Mouse (Mus musculus) embryo, embryonic 10 days (tissue): ENCODE measurements around the gene Stx18.
A peak's percentile ranks its signal among the peaks of the same experiment; 100 is the strongest.

Experiments used
- DNase-seq: peaks from one replicate; pipeline ENCODE4 v3.0.0-alpha.2; 2015; ENCODE audit warnings: low spot score

The Stx18 gene

DNA sequence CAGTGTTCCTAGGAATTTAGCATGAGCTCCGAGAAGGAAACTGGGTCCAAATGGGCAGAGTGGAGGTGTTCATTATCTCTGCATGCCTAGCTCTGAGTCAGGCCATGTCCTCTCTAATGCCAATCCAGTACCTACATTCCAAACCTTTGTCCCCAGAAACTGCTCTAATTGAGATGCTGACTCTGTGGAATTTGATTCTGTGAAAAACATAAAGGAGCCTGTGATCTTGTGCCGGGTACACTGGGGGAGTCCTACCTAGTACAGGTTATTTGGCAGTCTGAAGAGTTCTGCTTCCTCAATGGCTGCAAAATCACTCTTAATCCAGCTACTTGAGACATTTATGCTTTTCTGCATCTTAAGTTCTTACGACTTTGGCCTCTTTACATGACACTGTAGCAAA is 40.0 kb downstream of the Stx18 start:
- no peak for DNase-seq

DNA sequence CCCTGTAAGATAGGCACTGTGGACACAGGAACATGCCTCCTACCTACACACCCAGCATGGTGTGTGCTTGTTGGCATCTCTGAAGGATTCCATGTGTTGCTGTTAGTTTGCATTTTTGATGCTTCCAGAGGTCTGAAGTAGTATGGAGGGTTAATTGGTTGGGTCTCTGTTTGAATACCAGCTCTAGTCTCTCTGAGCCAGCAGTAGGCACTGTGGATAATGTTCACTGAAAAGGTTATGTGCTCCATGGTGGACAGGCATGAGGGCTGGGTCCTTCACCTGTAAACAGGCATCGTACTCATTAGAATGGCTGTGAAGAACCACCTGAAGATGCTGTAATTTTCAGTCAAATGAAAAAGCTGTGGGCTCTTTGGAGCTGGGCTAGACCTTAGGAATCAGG is 41.9 kb downstream of the Stx18 start:
- DNase-seq, result no peak

DNA sequence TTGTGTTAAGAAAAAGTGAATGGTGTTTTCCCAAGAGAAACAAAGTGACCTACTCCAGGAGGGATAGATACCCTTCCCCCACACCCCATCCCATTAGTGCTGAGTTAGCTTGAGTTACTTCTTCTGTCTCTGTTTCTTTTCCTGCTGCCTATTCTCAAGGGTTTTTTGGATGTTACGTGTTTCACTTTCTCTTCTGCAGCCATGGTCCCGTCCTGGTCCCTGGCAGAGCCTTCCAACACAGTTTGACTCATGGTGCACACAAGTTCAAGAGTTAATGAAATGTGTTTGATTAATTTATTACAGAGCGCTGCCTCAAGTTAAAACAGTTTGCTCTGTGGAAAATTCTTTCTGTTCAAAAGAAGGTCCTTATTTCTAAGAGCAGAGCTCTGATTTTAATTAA is 44.0 kb downstream of the Stx18 start:
- DNase-seq, result peak; percentile 34

DNA sequence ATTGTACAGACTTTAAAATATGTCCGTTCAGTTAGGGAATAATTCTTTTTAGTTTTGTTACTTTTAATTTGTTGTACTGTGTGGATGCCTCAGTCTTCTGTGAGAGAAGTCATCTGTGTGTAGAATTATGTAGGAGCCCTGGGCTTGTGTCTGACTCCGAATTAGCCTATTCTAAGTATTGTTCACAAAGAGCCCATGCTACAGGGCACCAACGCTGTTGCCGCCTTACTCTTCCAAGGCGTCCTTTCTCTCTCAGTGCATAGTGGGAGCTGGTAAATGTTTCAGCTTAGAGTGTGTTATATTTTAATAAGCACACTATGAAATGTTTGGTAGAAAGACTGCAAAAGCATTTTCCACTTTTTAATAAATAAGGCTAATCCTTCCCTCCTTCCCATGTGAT is 44.8 kb downstream of the Stx18 start:
- no peak for DNase-seq

DNA sequence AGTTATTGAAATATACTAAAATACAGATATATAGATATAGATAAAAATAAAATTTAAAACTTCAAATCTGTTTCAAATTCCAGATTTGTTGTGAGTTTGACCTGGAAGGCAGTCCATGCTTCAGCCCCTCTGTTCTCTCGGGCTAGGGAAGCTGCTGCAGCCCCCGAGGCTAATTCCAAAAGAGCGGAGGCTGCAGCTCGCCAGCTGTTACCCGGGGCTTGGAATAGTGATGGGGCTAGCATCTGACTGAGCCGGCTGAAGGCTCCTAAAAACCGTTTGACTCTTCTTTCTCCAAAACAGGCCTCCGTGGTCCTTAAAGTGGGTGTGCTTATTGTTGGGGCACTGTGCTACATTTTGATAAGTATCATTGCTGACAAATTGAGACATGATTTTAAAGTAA is 46.1 kb downstream of the Stx18 start:
- peak; percentile 68 for DNase-seq

DNA sequence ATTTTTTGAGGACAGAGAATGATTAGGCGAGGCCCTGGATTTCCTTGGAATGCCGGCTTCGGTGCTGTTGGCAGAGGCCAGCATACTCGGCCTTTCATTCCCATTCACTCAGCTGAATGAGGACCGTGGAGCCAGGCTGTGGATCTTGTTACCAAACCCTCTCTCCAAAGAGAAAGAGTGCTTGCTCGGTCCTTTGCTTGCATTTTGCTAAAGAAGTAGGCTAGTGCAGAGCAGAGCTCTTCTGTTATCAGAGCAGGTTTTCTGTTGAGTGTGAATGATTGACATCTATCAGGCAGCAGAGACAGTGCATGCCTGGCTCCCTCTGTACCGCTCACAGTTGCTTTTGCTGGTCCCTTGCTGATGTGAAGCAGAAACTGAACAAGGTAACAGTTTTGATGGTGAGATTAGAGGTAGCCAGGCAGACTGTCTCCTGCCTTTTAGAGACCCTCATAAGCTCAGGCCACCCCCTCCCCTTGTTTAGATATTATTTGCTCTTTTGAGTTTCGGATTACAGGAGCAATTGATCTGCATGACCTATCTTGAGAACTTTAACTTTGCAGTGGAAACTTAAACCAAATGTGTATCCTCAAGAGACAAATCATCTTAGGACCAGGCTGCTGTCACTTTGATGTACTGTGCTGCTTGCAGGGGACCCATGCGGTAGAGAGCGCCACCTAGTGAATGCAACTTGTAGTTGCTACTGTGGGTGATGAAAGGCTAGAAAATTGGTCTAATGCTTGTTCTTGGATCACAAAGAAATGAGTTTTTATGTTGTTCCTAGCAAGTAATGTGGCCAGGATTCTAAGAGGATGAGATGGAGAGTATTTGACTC is 47.2 kb downstream of the Stx18 start:
- peak; percentile 90 for DNase-seq

DNA sequence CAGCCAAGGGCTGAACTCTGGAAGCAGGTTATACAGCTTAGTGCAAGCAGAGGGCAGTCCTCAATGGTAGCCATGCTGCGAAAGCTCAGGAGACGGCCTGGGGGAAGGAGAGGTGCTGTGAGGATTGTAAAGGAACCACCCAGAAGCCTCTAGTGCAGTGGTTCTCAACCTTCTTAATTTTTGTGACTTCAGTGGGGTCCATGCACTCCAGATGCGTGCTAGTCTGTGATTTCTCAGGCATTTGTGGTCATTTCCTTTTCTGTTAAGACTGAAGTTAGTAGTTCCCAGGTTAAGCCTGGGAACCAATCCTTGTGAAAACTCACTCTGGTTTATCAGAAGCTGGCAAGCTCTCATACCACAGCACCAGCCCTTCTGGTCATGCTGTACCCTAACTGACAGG is 51.6 kb downstream of the Stx18 start:
- DNase-seq, result no peak

DNA sequence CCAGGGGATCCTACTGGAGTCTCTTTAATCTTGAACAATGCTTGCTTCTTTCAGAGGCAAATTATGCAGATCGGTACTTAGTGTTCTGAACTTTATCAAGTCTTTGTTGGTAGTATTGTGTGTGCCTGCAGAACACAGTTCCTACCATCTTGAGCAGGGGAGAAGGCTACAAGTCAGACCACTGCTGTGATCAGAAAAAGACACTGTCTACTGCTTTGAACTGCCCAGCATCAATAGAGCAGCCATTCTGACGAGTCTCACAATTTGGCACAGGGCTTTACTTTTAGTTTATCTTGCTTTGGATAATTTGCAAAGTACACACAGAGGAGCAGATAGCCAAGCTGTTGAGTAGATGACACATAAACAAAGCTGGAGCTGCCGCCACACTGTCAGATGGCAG is 52.0 kb downstream of the Stx18 start:
- DNase-seq, result no peak

DNA sequence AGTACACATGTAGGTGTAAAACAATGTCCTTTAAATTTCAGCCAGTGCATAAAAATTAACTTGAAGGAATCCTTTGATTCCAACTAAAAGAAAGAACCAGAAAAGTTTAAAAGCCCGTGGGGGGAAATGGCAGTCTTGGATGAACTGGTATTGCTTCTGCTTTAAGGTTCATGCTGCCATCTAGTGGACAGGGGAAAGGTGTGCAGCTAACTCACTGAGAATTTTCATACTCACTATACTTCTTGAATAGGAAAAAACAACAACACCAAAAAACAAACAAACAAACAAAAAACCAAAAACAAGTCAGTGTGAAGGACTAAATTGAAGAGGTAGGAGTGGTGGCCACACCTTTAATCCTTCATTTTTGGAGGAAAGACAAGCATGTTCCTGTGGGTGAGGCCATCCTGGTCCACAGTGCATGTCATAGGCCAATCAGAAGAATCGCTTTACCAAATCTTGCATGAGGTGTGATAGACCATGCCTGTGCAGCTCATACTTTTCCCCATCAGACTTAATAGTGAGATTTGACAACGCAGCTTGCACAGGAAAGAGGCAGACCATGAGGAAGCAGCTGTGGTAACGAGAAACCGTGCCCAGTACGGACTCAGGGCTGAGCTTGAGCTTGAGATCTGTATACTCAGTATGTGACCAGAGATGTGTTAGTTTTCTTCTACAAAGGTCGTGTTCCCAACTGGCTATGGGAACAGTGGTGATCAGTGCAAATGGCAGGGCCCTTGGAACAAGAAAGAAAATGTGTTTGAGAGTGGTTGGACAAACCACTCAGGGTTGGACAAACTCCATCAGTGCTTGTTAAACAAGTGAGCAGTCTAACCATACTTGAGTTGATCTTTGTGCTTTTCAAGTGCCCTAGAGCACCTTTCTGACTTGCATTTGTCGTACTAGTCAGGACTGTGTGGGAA is 52.8 kb downstream of the Stx18 start:
- DNase-seq, result peak; percentile 88

DNA sequence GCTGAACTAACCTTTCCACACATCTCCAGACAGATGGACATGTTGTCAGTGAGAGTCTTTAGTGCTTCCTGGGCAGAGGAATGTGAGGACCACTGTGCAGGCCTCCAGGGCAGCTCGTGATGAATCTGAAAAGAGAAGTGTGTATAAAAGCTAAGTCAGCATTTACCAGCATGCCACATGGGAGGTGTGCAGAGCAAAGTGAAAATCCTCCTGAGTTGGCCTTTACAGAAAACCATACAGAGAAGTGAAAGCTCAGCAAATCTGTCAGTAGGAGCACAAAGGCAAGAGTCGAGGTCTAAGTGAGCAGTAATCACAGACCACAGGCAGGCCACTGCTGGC is 53.4 kb downstream of the Stx18 start:
- no peak for DNase-seq

DNA sequence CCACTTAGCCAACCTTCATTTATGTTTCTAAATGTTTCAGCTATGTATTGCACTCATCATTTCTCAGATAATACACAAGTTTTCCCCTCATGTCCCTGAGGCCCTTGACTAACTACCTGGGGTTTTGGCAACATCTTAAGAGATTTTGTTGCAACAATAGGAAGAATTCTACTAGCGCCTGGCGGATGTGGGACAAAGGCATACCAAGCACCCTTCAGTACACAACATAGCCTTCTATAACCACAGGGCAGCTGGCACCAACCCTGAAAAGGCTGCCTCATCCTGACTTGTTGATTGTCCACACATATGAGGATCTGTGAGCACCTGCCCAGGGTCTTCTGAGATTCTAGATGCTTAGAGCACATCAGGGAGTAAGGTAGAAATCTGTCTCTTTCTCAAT is 55.8 kb downstream of the Stx18 start:
- no peak for DNase-seq

DNA sequence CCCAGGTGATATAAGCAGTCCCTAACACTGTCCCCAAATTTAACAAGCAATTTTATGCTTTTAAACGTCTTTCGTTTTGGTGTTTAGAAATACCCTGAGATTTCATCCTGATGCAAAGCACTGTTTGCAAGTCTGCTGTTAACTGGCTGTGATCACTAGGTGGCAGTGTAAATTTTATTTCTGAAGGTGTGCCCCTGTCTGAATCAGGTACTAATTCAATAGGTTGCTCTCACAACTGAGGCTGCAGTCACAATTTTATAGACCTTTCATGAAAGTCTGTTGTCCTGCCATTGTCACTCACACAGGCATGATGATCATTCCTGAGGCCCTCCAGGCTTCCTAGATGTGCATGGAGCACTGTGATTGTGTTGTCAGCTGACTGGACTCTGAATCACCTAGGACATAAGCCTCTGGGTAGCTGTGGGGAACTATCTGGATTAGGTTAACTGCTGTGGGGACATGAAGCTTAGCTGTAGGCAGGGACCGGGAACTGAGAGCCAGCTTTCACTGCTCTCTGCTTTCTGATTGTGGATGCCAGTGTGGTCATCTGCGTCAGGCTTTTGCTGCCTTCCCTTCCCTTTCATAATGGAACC is 59.1 kb downstream of the Stx18 start:
- DNase-seq, result no peak

DNA sequence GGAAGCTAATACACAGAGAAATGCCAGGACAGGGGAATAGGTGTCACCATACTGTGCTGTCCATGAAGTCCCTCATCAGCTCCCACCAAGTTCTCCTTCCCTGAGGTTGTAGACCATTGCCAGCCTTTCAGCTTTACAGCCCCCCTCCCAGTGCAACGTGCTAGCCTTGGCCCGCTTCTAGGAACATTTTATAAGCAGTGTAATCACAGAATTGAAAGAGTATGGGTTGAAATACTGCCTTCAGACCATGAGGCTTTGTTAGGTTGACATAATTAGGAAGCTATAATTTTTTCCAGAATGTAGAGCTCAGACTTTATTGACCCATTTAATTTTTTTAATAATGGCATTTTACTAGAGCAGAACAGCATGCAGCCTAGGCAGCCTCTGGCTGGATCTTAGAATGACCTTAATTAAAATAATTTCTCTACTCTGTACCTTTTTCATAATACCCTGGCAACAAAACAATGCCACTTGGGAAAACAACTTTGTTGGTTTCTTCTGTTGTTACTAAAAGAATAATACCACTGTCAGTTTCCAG is 60.7 kb downstream of the Stx18 start:
- DNase-seq, result no peak

DNA sequence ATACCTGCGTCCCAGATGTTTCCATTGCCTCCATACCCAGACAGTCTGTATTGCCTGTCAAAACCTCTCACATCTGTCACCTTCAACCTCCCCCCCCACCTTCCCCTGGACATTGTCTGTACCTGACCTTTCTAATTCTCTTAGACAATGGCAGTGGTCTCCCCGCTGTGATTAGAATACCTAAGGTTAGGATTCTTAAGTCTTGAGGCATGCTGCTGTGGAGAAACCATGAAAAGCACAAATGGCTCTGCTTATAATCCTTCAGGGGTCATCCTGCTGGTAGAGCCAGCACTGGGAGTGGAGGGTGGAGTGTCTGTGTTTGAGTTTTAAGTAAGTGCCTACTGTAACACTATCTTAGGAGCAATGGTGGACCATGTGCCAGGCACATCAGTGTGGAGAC is 64.4 kb downstream of the Stx18 start:
- DNase-seq, result no peak

DNA sequence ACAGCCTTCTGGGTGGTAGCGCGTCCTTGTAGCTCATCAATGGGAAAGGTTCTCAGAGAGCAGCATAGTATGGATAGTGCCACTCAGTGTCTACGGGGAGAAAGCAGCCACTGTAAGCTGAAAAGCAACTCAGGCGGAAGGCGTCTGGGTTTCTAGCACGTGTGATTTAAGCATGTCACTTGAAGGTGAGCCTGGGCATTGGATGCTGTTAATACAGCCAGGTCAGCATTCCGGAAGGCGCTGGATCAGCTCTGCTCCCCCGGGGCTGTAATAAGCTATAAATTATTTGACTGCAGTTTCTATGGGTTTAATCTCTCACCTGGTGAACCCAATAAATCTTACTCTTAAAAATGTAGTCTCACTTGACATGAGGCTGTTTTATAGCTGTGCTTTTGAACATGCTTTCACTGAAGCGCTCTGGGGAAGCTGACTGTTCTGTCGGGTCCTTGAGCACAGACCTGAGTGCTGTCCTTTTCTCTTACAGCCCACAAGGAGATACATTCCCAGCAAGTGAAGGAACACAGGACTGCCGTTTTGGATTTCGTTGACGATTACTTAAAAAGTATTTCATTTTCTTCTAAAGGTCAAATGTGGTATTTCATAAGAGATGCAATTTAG is 67.6 kb downstream of the Stx18 start:
- no peak for DNase-seq

DNA sequence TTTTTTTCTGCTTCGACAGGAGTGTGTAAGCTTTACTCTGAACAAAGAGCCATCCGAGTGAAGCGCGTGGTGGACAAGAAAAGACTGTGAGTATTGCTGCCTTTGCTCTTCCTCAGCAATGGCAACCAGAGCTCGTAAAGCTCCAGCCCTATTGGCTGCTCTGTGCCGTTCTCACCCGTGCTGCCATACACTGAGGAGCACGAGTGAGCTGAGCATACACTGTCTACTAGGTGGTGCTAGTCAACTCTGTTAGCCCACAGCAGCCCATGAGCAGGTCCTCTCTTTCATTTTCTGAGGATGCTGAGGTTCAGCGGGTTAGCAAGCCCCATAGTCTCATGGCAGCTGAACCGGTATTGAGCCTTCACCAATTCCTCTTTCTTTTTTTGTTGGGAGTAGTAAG is 68.3 kb downstream of the Stx18 start:
- no peak for DNase-seq

DNA sequence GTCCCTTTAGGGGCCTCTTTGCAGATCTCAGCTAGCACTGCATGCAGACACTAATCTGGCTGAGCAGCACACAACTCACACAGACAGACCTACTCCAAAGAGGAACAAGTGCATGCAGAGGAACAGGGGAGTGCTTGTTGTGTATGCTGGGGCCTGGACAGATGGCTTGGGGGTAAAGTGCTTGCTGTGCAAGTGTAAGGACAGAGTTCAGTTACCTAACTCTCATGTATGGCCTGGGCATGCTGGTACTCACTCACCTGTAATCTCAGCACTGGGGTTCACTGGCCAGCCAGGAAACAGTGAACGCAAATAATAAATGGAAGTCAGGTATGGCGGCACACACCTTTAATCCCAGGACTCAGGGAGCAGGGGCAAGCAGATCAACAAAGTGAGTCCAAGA is 76.0 kb downstream of the Stx18 start:
- no peak for DNase-seq

DNA sequence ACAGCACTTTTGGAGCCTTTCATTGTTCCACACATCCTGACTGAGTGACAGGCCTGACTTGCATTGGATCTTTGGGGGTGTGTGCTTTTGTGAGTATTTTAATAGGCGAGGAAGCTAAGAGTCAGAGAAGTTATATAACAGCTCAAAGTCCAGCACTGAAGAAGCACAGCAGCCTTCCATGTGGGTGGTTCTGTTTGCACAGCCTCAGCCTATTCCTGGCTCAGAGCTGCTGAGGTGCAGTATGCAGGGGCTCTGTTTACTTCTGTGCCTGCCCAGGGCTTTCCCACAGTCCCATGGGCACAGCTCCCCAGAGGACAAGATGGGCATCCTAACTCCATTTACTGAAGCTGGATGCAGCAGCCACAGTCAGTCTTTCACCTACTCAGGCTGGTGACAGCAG is 78.5 kb downstream of the Stx18 start:
- no peak for DNase-seq

DNA sequence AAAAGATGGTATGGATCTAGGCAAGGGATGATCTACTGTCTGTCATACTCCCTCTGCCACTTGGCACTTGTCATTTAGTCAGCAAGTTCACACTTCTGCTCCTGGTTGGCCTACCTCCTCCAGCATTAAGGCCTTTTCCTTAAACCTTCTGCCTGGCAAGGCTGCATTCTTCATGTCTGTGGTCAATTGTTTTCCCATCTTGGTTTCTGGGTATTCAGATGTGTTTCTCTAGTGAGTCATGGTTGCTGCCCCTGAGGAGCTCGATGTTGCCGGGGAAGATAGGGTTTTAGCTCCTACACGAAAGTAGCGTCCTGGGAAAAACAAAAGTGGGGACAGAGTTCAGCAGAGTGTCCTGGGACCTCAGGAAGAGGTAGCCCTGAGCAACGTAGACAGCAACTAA is 80.7 kb downstream of the Stx18 start:
- DNase-seq, result no peak

DNA sequence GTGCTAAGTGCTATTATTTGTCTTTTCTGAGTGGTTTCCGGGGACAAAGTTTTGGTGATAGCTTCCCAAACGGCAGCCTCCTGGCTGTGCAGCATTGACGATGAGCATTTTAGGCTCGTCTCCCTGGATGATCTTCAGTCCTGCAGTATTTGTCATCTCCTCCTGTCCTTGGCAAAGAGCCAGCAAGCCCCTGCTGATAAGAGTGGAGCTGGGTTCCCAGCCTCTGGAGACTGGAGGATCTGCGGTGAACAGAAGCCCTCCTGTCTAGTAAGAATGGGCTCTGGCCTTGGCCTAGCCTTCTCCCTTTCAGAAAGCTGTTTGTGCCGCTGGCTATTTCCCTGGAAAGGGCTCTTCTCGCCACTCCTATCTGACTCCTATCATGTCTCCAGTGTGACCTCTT is 83.2 kb downstream of the Stx18 start:
- DNase-seq, result no peak

DNA sequence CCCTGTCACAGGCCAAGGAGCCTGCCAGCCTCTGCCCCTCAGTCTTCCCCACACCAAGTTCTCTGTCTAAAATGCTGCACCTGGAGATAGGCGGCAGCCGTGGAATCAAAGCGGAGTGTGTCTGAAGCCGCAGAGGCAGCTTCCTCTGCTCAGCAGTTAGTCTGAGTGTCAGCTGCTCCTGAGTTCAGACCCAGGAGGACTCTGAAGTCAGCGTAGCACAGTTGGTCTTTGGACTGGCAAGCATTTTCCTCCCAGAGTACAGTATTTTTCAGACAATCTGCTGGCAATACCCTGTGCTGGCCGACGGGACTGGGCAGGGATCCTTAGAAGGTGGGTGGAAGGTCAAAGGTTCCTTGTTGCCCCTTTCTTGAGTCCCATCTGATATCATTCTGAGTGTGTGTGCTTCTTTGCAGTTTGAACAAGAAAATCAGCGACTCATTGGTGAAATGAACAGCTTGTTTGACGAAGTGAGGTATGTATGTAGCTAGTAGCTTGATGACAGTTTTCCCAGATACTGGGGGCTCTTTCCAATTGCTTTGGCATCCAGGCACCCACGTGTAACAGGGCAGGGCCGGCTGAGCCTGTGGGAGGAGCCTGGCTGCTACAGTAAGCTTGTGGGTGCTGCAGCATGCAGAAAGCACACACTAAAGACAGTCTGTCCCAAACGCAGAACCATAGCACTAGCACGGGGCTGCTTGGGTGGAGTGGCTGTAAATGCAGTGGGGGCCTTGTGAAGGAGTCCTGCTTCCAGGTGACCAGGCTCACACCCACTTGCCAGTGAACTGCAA is 88.2 kb downstream of the Stx18 start:
- no peak for DNase-seq

DNA sequence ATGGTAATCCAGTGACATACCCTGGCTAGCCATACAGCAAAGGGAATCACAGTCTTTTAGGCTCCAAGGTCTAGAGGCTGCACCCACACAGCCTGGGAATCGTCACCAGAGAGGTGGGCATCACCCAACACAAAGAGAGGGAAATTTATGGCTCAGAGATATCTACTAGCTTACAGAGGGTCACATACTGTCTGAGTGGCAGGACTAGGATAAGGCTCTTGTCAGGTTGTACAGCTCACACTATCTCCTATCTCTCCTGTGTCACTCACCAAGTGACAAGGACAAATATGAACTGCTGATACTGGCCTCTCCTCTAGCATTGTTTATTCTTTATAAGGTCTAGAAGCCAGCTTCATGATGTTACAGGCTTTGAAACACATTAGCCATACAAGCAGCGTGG is 90.8 kb downstream of the Stx18 start:
- no peak for DNase-seq
